Mouse (Mus musculus): Measurements from ENCODE around the gene Prkag2. TPM values are rescaled to one million over a fixed set of nuclear protein-coding genes. Genes with fewer than 3 reads are reported as not detected.

Gene Prkag2
- polyA plus RNA-seq, 1 experiment from 2014 or later: 45.0 TPM

- DNase-seq (ENCODE audit: extremely low spot score, low spot score): no peak
- H3K36me3 ChIP-seq (replicated peaks): peaks cover 12% of the 10 kb centered on the region
- peaks cover 31% of the 10 kb centered on the region for H3K4me1 ChIP-seq
- peak overlapping the region; percentile 96 for H3K4me3 ChIP-seq
- peak overlapping the region; percentile 98 for H3K27ac ChIP-seq
- H3K9me3 ChIP-seq: no peaks in the 10 kb centered on the region
- WGBS: under 1% methylated on average over 26 of the region's 26 CpGs
- no peaks in the 10 kb centered on the region for H3K27me3 ChIP-seq (ENCODE audit: poor library complexity, severe bottlenecking)
Measured at GRCm38 (mm10) chr5:24907737-24908136, 192.7 kb downstream of the Prkag2 start.

- Histone ChIP-seq H3K36me3 (replicated peaks) (peaks cover 13% of the 10 kb centered on the region), H3K4me1 (peaks cover 31% of the 10 kb centered on the region), H3K9me3 (no peaks in the 10 kb centered on the region), H3K27me3 (ENCODE audit: poor library complexity, severe bottlenecking) (no peaks in the 10 kb centered on the region), H3K4me3 (peak overlapping the region; percentile 96), H3K27ac (no peak overlapping the region)
- no peak for DNase-seq (ENCODE audit: extremely low spot score, low spot score)
- WGBS: 70% methylated on average over 9 of the region's 9 CpGs
Measured at GRCm38 (mm10) chr5:24906844-24907243, 193.6 kb downstream of the Prkag2 start.

DNA sequence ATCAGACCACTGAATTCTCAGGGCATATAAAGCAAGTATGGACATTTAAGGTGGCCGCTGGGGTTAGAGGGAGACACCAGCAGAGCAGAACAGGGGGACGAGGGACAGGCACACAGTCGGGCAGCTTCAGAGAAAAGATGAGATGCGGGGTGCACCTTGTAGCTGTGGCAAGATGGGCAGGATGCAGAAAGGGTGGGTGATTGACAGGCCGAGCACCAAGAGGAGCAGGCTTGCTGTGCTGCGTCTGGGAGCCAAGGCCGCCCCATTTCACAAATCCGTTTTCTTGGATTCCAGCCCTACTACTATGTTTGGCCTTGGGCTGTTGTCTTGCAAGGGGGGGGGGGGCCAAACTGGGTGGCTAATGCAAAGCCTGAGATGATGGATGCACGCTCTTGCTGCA, 195.5 kb downstream of the Prkag2 start:
- WGBS: 88% methylated on average over 9 of the region's 9 CpGs
- no peak for DNase-seq (ENCODE audit: extremely low spot score, low spot score)
- H3K4me1 ChIP-seq: peaks cover 27% of the 10 kb centered on the region
- H3K9me3 ChIP-seq: no peaks in the 10 kb centered on the region
- no peak overlapping the region for H3K4me3 ChIP-seq
- H3K27ac ChIP-seq: no peak overlapping the region
- peaks cover 32% of the 10 kb centered on the region for H3K36me3 ChIP-seq (replicated peaks)
- no peaks in the 10 kb centered on the region for H3K27me3 ChIP-seq (ENCODE audit: poor library complexity, severe bottlenecking)

GRCm38 (mm10) chr5:24904423-24904822, 196.0 kb downstream of the Prkag2 start:
- DNase-seq (ENCODE audit: extremely low spot score, low spot score): no peak
- no peaks in the 10 kb centered on the region for H3K9me3 ChIP-seq
- WGBS: 91% methylated on average over 8 of the region's 8 CpGs
- peaks cover 32% of the 10 kb centered on the region for H3K36me3 ChIP-seq (replicated peaks)
- H3K27ac ChIP-seq: no peak overlapping the region
- H3K27me3 ChIP-seq (ENCODE audit: poor library complexity, severe bottlenecking): no peaks in the 10 kb centered on the region
- H3K4me3 ChIP-seq: no peak overlapping the region
- peaks cover 27% of the 10 kb centered on the region for H3K4me1 ChIP-seq

GRCm38 (mm10) chr5:24904001-24904400, 196.4 kb downstream of the Prkag2 start:
- H3K4me1 ChIP-seq: peaks cover 27% of the 10 kb centered on the region
- no peaks in the 10 kb centered on the region for H3K9me3 ChIP-seq
- no peak overlapping the region for H3K27ac ChIP-seq
- no peaks in the 10 kb centered on the region for H3K27me3 ChIP-seq (ENCODE audit: poor library complexity, severe bottlenecking)
- WGBS: 90% methylated on average over 4 of the region's 4 CpGs
- H3K36me3 ChIP-seq (replicated peaks): peaks cover 32% of the 10 kb centered on the region
- H3K4me3 ChIP-seq: no peak overlapping the region
- no peak for DNase-seq (ENCODE audit: extremely low spot score, low spot score)

GRCm38 (mm10) chr5:24902835-24903234, 197.6 kb downstream of the Prkag2 start:
- DNase-seq (ENCODE audit: extremely low spot score, low spot score): peak; percentile 17
- no peak overlapping the region for H3K27ac ChIP-seq
- no peaks in the 10 kb centered on the region for H3K9me3 ChIP-seq
- peaks cover 20% of the 10 kb centered on the region for H3K4me1 ChIP-seq
- H3K36me3 ChIP-seq (replicated peaks): peaks cover 32% of the 10 kb centered on the region
- WGBS: 25% methylated on average over 4 of the region's 4 CpGs
- no peak overlapping the region for H3K4me3 ChIP-seq
- no peaks in the 10 kb centered on the region for H3K27me3 ChIP-seq (ENCODE audit: poor library complexity, severe bottlenecking)

DNA sequence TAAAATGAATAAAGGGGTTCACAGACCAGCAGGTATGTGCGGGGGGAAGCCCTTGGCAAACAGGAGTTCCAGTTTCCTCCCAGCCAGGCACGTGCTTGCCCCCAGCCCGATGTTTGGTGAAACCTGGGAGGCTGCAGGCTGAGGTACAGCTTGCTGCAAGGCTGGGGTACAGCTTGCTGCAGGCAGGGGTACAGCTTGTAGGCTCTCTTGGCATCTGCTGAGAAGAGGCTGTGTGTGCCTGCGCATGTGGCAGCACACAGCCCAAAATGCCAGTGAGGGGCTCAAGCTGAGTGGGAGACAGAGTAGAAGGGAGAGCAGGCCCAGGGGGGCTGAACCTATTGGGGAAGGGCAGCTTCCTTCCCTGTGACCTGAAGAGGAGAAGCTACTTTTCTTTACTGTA, 204.8 kb downstream of the Prkag2 start:
- H3K27ac ChIP-seq: no peak overlapping the region
- no peak overlapping the region for H3K4me3 ChIP-seq
- H3K36me3 ChIP-seq (replicated peaks): peaks cover 11% of the 10 kb centered on the region
- no peaks in the 10 kb centered on the region for H3K4me1 ChIP-seq
- no peaks in the 10 kb centered on the region for H3K9me3 ChIP-seq
- no peak for DNase-seq (ENCODE audit: extremely low spot score, low spot score)
- WGBS: 89% methylated on average over 4 of the region's 4 CpGs
- no peaks in the 10 kb centered on the region for H3K27me3 ChIP-seq (ENCODE audit: poor library complexity, severe bottlenecking)

- Histone ChIP-seq H3K4me1 (0 out of 2 replicates have a peak, but pooled peaks cover 3% of the 10 kb centered on the region), H3K36me3 (replicated peaks) (0 out of 2 replicates have a peak, but pooled peaks cover 5% of the 10 kb centered on the region), H3K27me3 (ENCODE audit: poor library complexity, severe bottlenecking) (no peaks in the 10 kb centered on the region), H3K27ac (no peak overlapping the region), H3K4me3 (no peak overlapping the region), H3K9me3 (no peaks in the 10 kb centered on the region)
- no peak for DNase-seq (ENCODE audit: extremely low spot score, low spot score)
- 74% methylated on average over 1 of the region's 1 CpGs for WGBS
Measured at GRCm38 (mm10) chr5:24894814-24895213, 205.6 kb downstream of the Prkag2 start.

GRCm38 (mm10) chr5:24892461-24892860, 208.0 kb downstream of the Prkag2 start:
- Histone ChIP-seq H3K4me3 (no peak overlapping the region), H3K27ac (no peak overlapping the region), H3K4me1 (0 out of 2 replicates have a peak, but pooled peaks cover 5% of the 10 kb centered on the region), H3K9me3 (no peaks in the 10 kb centered on the region), H3K27me3 (ENCODE audit: poor library complexity, severe bottlenecking) (no peaks in the 10 kb centered on the region), H3K36me3 (replicated peaks) (peaks cover 21% of the 10 kb centered on the region)
- DNase-seq (ENCODE audit: extremely low spot score, low spot score): no peak
- WGBS: 94% methylated on average over 11 of the region's 11 CpGs

- Histone ChIP-seq H3K4me1 (0 out of 2 replicates have a peak, but pooled peaks cover 5% of the 10 kb centered on the region), H3K27ac (no peak overlapping the region), H3K4me3 (no peak overlapping the region), H3K9me3 (no peaks in the 10 kb centered on the region), H3K27me3 (ENCODE audit: poor library complexity, severe bottlenecking) (no peaks in the 10 kb centered on the region), H3K36me3 (replicated peaks) (peaks cover 44% of the 10 kb centered on the region)
- 79% methylated on average over 9 of the region's 9 CpGs for WGBS
- DNase-seq (ENCODE audit: extremely low spot score, low spot score): no peak
Measured at GRCm38 (mm10) chr5:24889860-24890259, 210.6 kb downstream of the Prkag2 start.

- Histone ChIP-seq H3K36me3 (replicated peaks) (peaks cover 49% of the 10 kb centered on the region), H3K9me3 (no peaks in the 10 kb centered on the region), H3K4me1 (0 out of 2 replicates have a peak, but pooled peaks cover 5% of the 10 kb centered on the region), H3K27ac (no peak overlapping the region), H3K4me3 (no peak overlapping the region), H3K27me3 (ENCODE audit: poor library complexity, severe bottlenecking) (no peaks in the 10 kb centered on the region)
- 93% methylated on average over 11 of the region's 11 CpGs for WGBS
- DNase-seq (ENCODE audit: extremely low spot score, low spot score): no peak
Measured at GRCm38 (mm10) chr5:24888874-24889591, 211.4 kb downstream of the Prkag2 start.

- DNase-seq (ENCODE audit: extremely low spot score, low spot score): no peak
- WGBS: 85% methylated on average over 8 of the region's 8 CpGs
- H3K36me3 ChIP-seq (replicated peaks): peaks cover 61% of the 10 kb centered on the region
- no peaks in the 10 kb centered on the region for H3K9me3 ChIP-seq
- no peak overlapping the region for H3K27ac ChIP-seq
- 0 out of 2 replicates have a peak, but pooled peaks cover 5% of the 10 kb centered on the region for H3K4me1 ChIP-seq
- H3K4me3 ChIP-seq: no peak overlapping the region
- no peaks in the 10 kb centered on the region for H3K27me3 ChIP-seq (ENCODE audit: poor library complexity, severe bottlenecking)
Measured at GRCm38 (mm10) chr5:24887271-24887670, 213.2 kb downstream of the Prkag2 start.

- Histone ChIP-seq H3K27ac (no peak overlapping the region), H3K36me3 (replicated peaks) (peaks cover 80% of the 10 kb centered on the region), H3K4me1 (no peaks in the 10 kb centered on the region), H3K9me3 (no peaks in the 10 kb centered on the region), H3K27me3 (ENCODE audit: poor library complexity, severe bottlenecking) (no peaks in the 10 kb centered on the region), H3K4me3 (no peak overlapping the region)
- 94% methylated on average over 4 of the region's 4 CpGs for WGBS
- no peak for DNase-seq (ENCODE audit: extremely low spot score, low spot score)
Measured at GRCm38 (mm10) chr5:24878713-24879112, 221.7 kb downstream of the Prkag2 start.
